Mouse (Mus musculus): ENCODE results near the gene Pitx3. TPM values are rescaled to one million over a fixed set of nuclear protein-coding genes. Genes with fewer than 3 reads are reported as not detected.
A peak's percentile ranks its signal among the peaks of the same experiment; 100 is the strongest.
"Not testable (repeated sequence)": the region's sequence is repeated elsewhere in the genome, so short reads cannot be mapped to it uniquely, and the experiment has no call there.

Gene Pitx3
- polyA plus RNA-seq (2012; rRNA removed), result 0.06 TPM in 1 of 2 replicates, not detected in the other

DNA sequence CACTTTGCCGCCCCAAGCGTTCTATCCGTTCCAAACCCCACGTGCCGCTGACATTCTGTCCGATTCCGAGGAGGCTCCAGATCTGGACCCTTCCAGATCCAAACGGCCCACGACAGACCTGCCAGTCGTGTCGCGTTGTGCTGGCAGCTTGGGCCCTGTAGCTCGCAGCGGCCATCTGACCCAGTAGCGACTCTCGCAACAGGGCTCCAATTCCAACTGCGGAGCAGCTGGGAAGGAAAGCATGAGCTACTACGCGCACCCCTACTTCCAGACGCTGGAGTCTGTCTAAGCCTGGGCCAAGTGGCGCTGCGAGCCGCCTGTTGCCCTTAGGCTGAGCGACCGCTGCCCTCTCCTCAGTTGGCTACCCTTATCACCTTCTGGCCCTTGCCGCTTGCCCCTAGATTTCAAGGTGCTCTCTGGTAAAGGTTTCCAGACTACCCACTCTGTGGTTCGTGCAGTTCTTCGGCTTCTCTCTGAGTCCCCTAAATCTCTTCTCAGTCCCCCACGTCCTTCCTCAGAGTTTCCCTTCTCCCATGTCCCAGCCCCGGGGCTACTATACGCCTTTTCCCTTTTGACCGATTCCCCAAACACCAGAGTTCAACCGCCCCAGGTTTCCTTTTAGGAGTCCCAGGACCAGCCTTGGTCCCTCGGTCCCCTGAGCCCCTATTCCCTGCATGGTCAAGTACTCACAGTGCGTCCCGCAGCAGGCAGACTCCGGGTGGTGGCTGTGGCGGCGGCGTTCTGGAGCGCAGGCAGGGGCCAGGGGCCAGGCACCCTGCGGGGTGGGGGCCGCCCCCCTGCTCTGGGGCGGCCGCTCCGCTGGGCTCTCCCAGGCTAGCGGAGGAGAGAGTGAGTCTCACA is at the start of gene Pitx3:
Gene Pitx3, minus strand, starts transcription at position 816 of the 861 bp plus-strand sequence.
- no peak for TF ChIP-seq CTCF (IDR thresholded peaks at IDR 0.05; ENCODE audit: extremely low read depth, insufficient read depth, low read length)
- Histone ChIP-seq H3K4me1 (ENCODE audit: control insufficient read depth, insufficient read depth, low read length) (no peaks in the 10 kb centered on the region; the same call in 1 of the 2 replicates), H3K4me3 (ENCODE audit: insufficient read depth, low read length) (peak within 1 kb of the TSS; percentile 17; the same call in 1 of the 2 replicates), H3K27ac (ENCODE audit: insufficient read depth, low read length) (no peak within 1 kb of the TSS)

- Histone ChIP-seq H3K27ac (ENCODE audit: insufficient read depth, low read length) (no peak overlapping the region), H3K4me1 (ENCODE audit: control insufficient read depth, insufficient read depth, low read length) (peaks cover 3% of the 10 kb centered on the region; the same call in 1 of the 2 replicates), H3K4me3 (ENCODE audit: insufficient read depth, low read length) (no peak overlapping the region)
- TF ChIP-seq POLR2A (IDR thresholded peaks at IDR 0.05; ENCODE audit: extremely low read depth, insufficient read depth, low read length), result no peak
- TF ChIP-seq CTCF (IDR thresholded peaks at IDR 0.05; ENCODE audit: extremely low read depth, insufficient read depth, low read length), result no peak
Measured at GRCm38 (mm10) chr19:46187203-46187602, 39.1 kb upstream of the Pitx3 start.

GRCm38 (mm10) chr19:46186611-46187010 is 38.5 kb upstream of the Pitx3 start:
- H3K27ac ChIP-seq (ENCODE audit: insufficient read depth, low read length), result no peak overlapping the region
- H3K4me1 ChIP-seq (ENCODE audit: control insufficient read depth, insufficient read depth, low read length), result peaks cover 3% of the 10 kb centered on the region; the same call in 1 of the 2 replicates
- TF ChIP-seq POLR2A (IDR thresholded peaks at IDR 0.05; ENCODE audit: extremely low read depth, insufficient read depth, low read length) (no peak), CTCF (IDR thresholded peaks at IDR 0.05; ENCODE audit: extremely low read depth, insufficient read depth, low read length) (no peak)
- H3K4me3 ChIP-seq (ENCODE audit: insufficient read depth, low read length), result no peak overlapping the region

- no peak overlapping the region for H3K4me3 ChIP-seq (ENCODE audit: insufficient read depth, low read length)
- H3K27ac ChIP-seq (ENCODE audit: insufficient read depth, low read length), result no peak overlapping the region
- peaks cover 4% of the 10 kb centered on the region; the same call in 1 of the 2 replicates for H3K4me1 ChIP-seq (ENCODE audit: control insufficient read depth, insufficient read depth, low read length)
- TF ChIP-seq CTCF (IDR thresholded peaks at IDR 0.05; ENCODE audit: extremely low read depth, insufficient read depth, low read length), result no peak
- TF ChIP-seq POLR2A (IDR thresholded peaks at IDR 0.05; ENCODE audit: extremely low read depth, insufficient read depth, low read length), result no peak
Measured at GRCm38 (mm10) chr19:46182241-46182640, 34.1 kb upstream of the Pitx3 start.

DNA sequence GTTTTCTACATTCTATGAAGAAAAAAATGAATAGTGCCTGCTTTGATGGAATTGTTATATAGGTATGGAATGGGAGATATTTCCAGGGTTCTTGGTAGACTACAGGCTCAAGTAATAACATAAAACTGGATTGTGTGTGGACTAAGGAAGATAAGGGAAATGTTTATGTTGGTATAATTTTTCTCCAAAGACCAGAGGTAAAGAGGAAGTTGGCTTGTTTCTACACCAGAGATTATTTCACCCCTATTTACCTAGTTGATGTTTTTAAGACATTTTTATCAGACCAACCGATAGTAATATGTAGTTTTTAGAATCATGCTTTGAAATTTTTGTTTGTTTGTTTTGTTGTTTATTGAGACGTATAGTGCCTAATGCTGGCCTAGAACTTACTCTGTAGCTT is 32.1 kb upstream of the Pitx3 start:
- H3K4me3 ChIP-seq (ENCODE audit: insufficient read depth, low read length), result no peak overlapping the region
- H3K27ac ChIP-seq (ENCODE audit: insufficient read depth, low read length), result no peak overlapping the region
- TF ChIP-seq POLR2A (IDR thresholded peaks at IDR 0.05; ENCODE audit: extremely low read depth, insufficient read depth, low read length) (no peak), CTCF (IDR thresholded peaks at IDR 0.05; ENCODE audit: extremely low read depth, insufficient read depth, low read length) (no peak)
- peaks cover 3% of the 10 kb centered on the region; the same call in 1 of the 2 replicates for H3K4me1 ChIP-seq (ENCODE audit: control insufficient read depth, insufficient read depth, low read length)

DNA sequence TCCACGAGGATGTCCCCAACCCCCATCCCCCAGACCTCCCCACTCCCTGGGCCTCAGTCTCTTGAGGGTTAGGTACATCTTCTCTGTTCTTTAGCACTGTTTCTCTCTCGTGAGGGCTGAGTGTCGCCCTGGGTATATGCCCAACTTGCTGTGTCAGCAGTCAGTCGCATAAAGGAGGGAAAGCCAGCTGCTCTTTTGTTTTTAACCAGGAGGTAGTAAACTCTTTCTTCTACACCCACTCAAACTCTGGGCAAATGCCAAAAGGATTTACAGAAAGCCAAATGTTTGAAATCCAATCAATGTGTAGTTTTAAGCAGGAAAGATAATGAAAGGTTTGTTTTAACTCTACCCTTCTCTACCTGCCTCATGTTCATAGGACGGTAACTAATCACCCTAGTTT is 28.9 kb upstream of the Pitx3 start:
- no peak overlapping the region for H3K4me3 ChIP-seq (ENCODE audit: insufficient read depth, low read length)
- H3K27ac ChIP-seq (ENCODE audit: insufficient read depth, low read length), result no peak overlapping the region
- peaks cover 3% of the 10 kb centered on the region; the same call in 1 of the 2 replicates for H3K4me1 ChIP-seq (ENCODE audit: control insufficient read depth, insufficient read depth, low read length)
- no peak for TF ChIP-seq POLR2A (IDR thresholded peaks at IDR 0.05; ENCODE audit: extremely low read depth, insufficient read depth, low read length)
- TF ChIP-seq CTCF (IDR thresholded peaks at IDR 0.05; ENCODE audit: extremely low read depth, insufficient read depth, low read length), result no peak

GRCm38 (mm10) chr19:46175173-46175572 is 27.0 kb upstream of the Pitx3 start:
- no peak overlapping the region for H3K4me3 ChIP-seq (ENCODE audit: insufficient read depth, low read length)
- no peak overlapping the region for H3K27ac ChIP-seq (ENCODE audit: insufficient read depth, low read length)
- peaks cover 3% of the 10 kb centered on the region; the same call in 1 of the 2 replicates for H3K4me1 ChIP-seq (ENCODE audit: control insufficient read depth, insufficient read depth, low read length)
- TF ChIP-seq POLR2A (IDR thresholded peaks at IDR 0.05; ENCODE audit: extremely low read depth, insufficient read depth, low read length) (no peak), CTCF (IDR thresholded peaks at IDR 0.05; ENCODE audit: extremely low read depth, insufficient read depth, low read length) (no peak)

- Histone ChIP-seq H3K4me3 (ENCODE audit: insufficient read depth, low read length) (no peak overlapping the region), H3K4me1 (ENCODE audit: control insufficient read depth, insufficient read depth, low read length) (peaks cover 1% of the 10 kb centered on the region; the same call in 1 of the 2 replicates), H3K27ac (ENCODE audit: insufficient read depth, low read length) (no peak overlapping the region)
- TF ChIP-seq POLR2A (IDR thresholded peaks at IDR 0.05; ENCODE audit: extremely low read depth, insufficient read depth, low read length) (no peak), CTCF (IDR thresholded peaks at IDR 0.05; ENCODE audit: extremely low read depth, insufficient read depth, low read length) (no peak)
Measured at GRCm38 (mm10) chr19:46172541-46172940, 24.4 kb upstream of the Pitx3 start.

- TF ChIP-seq POLR2A (IDR thresholded peaks at IDR 0.05; ENCODE audit: extremely low read depth, insufficient read depth, low read length) (no peak), CTCF (IDR thresholded peaks at IDR 0.05; ENCODE audit: extremely low read depth, insufficient read depth, low read length) (no peak)
- H3K4me1 ChIP-seq (ENCODE audit: control insufficient read depth, insufficient read depth, low read length), result no peaks in the 10 kb centered on the region
- H3K4me3 ChIP-seq (ENCODE audit: insufficient read depth, low read length), result no peak overlapping the region
- no peak overlapping the region for H3K27ac ChIP-seq (ENCODE audit: insufficient read depth, low read length)
Measured at GRCm38 (mm10) chr19:46169913-46170312, 21.8 kb upstream of the Pitx3 start.

GRCm38 (mm10) chr19:46169396-46169795 is 21.3 kb upstream of the Pitx3 start:
- TF ChIP-seq POLR2A (IDR thresholded peaks at IDR 0.05; ENCODE audit: extremely low read depth, insufficient read depth, low read length) (no peak), CTCF (IDR thresholded peaks at IDR 0.05; ENCODE audit: extremely low read depth, insufficient read depth, low read length) (no peak)

DNA sequence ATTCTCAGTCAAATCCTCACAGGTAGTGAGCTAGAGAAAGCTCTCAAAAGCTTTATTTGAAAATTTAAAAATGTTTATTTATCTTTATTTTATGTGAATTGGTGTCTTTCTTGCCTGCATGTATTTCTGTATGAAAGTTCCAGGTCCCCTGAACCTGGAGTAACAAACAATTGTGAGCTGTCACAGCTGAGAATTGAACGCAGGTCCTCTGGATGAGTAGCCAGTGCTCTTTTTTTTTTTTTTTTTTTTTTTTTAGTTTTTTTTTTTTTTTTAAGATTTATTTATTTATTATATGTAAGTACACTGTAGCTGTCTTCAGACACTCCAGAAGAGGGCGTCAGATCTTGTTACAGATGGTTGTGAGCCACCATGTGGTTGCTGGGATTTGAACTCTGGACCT is 19.0 kb upstream of the Pitx3 start:
- not testable (repeated sequence) for H3K4me3 ChIP-seq (ENCODE audit: insufficient read depth, low read length); H3K27ac ChIP-seq (ENCODE audit: insufficient read depth, low read length)

More at GRCm38 (mm10) chr19:46169396-46169795, 21.3 kb upstream of the Pitx3 start:
- Histone ChIP-seq H3K4me1 (ENCODE audit: control insufficient read depth, insufficient read depth, low read length) (no peaks in the 10 kb centered on the region), H3K27ac (ENCODE audit: insufficient read depth, low read length) (no peak overlapping the region), H3K4me3 (ENCODE audit: insufficient read depth, low read length) (no peak overlapping the region)

More for the DNA sequence above, 19.0 kb upstream of the Pitx3 start:
- H3K4me1 ChIP-seq (ENCODE audit: control insufficient read depth, insufficient read depth, low read length), result not testable (repeated sequence)
